Mouse (Mus musculus): ENCODE measurements at regions not wholly inside any gene's neighbourhood (a gene's known extent, or its start where the extent isn't known, plus 50 kb on each side); places are given as distances from the start of the nearest gene placed in this dataset.

DNA sequence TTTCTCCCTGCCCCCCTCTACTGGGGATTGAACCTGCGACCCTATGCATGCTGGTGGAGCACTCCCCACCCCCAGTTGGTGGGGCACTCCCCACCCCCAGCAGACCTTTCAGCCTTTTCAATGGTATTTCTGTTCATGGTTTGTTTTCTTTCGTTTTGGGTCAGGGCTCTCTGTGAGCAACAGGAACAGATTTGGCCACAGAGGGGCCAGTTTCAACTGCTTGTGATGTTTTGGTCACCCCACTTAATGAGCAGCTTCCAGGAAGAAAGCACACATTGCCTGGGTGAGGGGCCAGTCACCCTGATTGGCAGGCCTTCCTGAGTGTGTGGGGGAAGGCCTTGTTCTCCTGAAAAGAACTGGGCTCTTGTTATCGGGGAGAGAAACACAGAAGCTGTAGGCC, 71.5 kb upstream of the Sulf2 start:
- ATAC-seq (replicated peaks; ENCODE audit: low FRiP score, low TSS enrichment, poor library complexity, severe bottlenecking) = no peak

- ATAC-seq (replicated peaks; ENCODE audit: low FRiP score, low TSS enrichment, poor library complexity, severe bottlenecking) = no peak
Measured at GRCm38 (mm10) chr2:166226331-166226730, 70.9 kb upstream of the Sulf2 start.

DNA sequence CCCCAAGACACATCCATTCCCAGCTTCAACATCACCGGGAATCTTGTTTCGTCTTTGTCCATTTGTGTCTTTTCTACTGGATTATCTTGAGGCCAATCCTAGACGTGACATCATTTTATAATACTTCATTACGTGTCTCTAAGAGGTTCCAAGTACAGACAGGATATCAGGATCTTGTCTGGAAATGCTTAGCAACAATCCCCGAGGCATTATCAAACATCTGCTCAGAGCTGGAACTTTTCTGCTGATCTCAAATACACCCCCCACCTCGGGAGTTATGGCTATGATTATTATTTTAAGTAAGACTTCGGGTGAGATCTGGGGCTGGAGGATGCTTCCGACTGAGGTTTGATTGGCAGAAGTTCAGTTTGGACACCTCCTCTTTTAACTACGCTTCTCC, 69.9 kb upstream of the Sulf2 start:
- no peak for ATAC-seq (replicated peaks; ENCODE audit: low FRiP score, low TSS enrichment, poor library complexity, severe bottlenecking)

GRCm38 (mm10) chr2:166218783-166219182, 63.3 kb upstream of the Sulf2 start:
- no peak for ATAC-seq (replicated peaks; ENCODE audit: low FRiP score, low TSS enrichment, poor library complexity, severe bottlenecking)

DNA sequence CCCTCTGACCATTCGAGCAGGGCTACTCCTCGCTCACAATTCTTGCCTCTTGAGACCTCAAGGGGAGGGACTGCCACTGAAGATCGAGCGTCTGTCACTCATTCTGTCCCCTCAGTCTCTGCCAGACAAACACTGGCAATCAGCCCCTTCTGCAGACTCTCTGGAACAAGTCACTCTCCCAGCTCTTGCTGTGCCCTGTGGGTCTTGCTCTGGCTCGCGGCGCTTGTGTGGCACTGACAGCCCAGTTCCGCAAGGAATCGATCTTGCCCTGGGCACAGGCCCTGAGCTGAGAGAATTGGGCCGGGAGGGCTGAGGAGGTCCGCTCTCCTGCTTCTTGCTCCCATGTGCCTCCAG, 61.0 kb upstream of the Sulf2 start:
- ATAC-seq (replicated peaks; ENCODE audit: low FRiP score, low TSS enrichment, poor library complexity, severe bottlenecking) = no peak

- ATAC-seq (replicated peaks; ENCODE audit: low FRiP score, low TSS enrichment, poor library complexity, severe bottlenecking) = no peak
Measured at GRCm38 (mm10) chr2:166215610-166216511, 60.4 kb upstream of the Sulf2 start.

GRCm38 (mm10) chr2:166215191-166215590, 59.7 kb upstream of the Sulf2 start:
- no peak for ATAC-seq (replicated peaks; ENCODE audit: low FRiP score, low TSS enrichment, poor library complexity, severe bottlenecking)

DNA sequence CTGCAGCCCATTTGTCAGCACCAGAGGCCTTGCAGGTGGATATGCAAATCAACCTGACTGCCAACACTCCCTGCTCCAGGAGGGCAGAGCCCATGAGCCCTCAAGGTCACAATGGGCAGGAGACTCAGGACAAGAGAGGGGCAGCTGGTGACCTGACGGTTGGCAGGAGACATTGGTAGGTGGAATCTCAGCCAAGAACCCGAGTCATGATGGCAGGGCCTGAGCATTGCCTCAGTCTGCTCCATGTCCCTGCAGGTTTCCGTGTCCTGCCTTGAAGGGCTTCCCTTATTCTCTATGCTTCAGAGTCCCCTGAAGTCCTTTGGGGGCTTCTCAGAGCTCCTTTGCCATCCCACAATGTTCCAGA, 51.7 kb upstream of the Sulf2 start:
- no peak for ATAC-seq (replicated peaks; ENCODE audit: low FRiP score, low TSS enrichment, poor library complexity, severe bottlenecking)

DNA sequence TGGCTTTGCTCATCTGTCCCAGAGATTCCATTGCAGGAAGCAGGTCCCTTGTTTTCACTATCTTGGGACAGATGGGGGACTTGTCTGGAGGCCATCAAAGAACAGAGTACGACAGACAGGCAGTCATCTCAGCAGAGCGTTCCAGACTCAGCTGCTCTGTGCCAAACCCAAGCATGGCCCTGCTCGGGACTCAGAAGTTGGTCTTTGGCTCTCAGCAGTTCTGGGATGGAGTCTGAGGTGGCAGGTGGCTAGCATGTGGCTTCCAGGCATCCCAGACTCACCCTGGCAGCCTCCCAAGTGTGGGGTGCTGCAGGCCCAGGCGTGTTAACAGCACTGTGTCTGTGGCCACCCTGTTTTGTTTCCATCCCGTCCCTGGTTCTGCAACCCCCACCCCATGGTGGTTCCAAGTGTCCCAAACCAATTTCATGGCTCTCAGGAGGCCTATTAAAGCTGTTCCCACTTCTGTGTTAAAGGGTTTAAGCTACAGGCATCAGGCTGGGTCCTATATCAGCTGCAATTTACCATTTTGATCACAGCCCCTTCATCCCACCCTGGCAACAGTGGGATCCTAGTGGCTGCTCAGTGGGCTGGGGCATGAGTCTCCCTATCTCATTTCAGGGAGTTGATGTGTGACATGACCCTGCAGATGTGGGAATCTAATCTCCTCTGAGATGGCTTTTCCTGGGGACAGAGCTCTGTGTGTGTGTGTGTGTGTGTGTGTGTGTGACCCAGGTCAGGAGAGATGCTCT, 51.1 kb upstream of the Sulf2 start:
- no peak for ATAC-seq (replicated peaks; ENCODE audit: low FRiP score, low TSS enrichment, poor library complexity, severe bottlenecking)

Data from megakaryocyte-erythroid progenitor cell, adult 5-6 weeks (primary cell).